Mouse (Mus musculus) forebrain, embryonic 11.5 days (tissue): ENCODE measurements around the gene Chn2. TPM values are rescaled to one million over a fixed set of nuclear protein-coding genes. Genes with fewer than 3 reads are reported as not detected.

ENCODE experiments used
- polyA plus RNA-seq: library from polyadenylated mRNA; unstranded; fragments of >200 nt; fragmentation: Nextera tagmentation; extraction: Ambion mirVana; gene quantifications from 2 replicates; pipeline ENCODE4 v1.2.1, GENCODE M21; 2014

Chn2 gene
- polyA plus RNA-seq, 1 experiment from 2014 or later: 20.3 TPM

Other genes starting within 250 kb of the Chn2 start
- gene Tril, start 218.7 kb upstream of the Chn2 start, polyA plus RNA-seq: 22.6 and 26.5 TPM in 2 replicates
- 0.12 TPM in 1 of 2 replicates, not detected in the other for gene Cpvl, start 60.9 kb upstream of the Chn2 start, polyA plus RNA-seq